Mouse (Mus musculus): ENCODE measurements around the gene Ripor3.
"Not testable (repeated sequence)": the region's sequence is repeated elsewhere in the genome, so short reads cannot be mapped to it uniquely, and the experiment has no call there.

Ripor3 gene

GRCm38 (mm10) chr2:168009936-168010668, at the start of gene Ripor3:
Ripor3 (minus strand) TSS chr2:168010618.
- peak; percentile 89 for DNase-seq

GRCm38 (mm10) chr2:168059200-168059790, 48.9 kb upstream of the Ripor3 start:
- no peak for DNase-seq

- no peak for DNase-seq
Observed at GRCm38 (mm10) chr2:168058488-168059199, 48.2 kb upstream of the Ripor3 start.

GRCm38 (mm10) chr2:168057876-168058275, 47.5 kb upstream of the Ripor3 start:
- not testable (repeated sequence) for DNase-seq

- no peak for DNase-seq
Observed at GRCm38 (mm10) chr2:168056666-168056933, 46.2 kb upstream of the Ripor3 start.

- no peak for DNase-seq
Observed at GRCm38 (mm10) chr2:168055910-168056665, 45.7 kb upstream of the Ripor3 start.

- DNase-seq = no peak
Observed at GRCm38 (mm10) chr2:168054142-168054541, 43.7 kb upstream of the Ripor3 start.

- DNase-seq = peak; percentile 58
Observed at GRCm38 (mm10) chr2:168052689-168053088, 42.3 kb upstream of the Ripor3 start.

GRCm38 (mm10) chr2:168052156-168052555, 41.7 kb upstream of the Ripor3 start:
- DNase-seq = no peak

GRCm38 (mm10) chr2:168050000-168050942, 39.9 kb upstream of the Ripor3 start:
- peak; percentile 17 for DNase-seq

GRCm38 (mm10) chr2:168049002-168049635, 38.7 kb upstream of the Ripor3 start:
- no peak for DNase-seq

- DNase-seq = peak; percentile 20
Observed at GRCm38 (mm10) chr2:168046467-168046866, 36.0 kb upstream of the Ripor3 start.

GRCm38 (mm10) chr2:168045771-168046170, 35.4 kb upstream of the Ripor3 start:
- no peak for DNase-seq

GRCm38 (mm10) chr2:168045357-168045756, 34.9 kb upstream of the Ripor3 start:
- DNase-seq = no peak

GRCm38 (mm10) chr2:168044681-168045287, 34.4 kb upstream of the Ripor3 start:
- DNase-seq = no peak

GRCm38 (mm10) chr2:168042019-168042418, 31.6 kb upstream of the Ripor3 start:
- no peak for DNase-seq

GRCm38 (mm10) chr2:168040751-168041150, 30.3 kb upstream of the Ripor3 start:
- DNase-seq = no peak

- DNase-seq = no peak
Observed at GRCm38 (mm10) chr2:168037063-168037462, 26.6 kb upstream of the Ripor3 start.

- no peak for DNase-seq
Observed at GRCm38 (mm10) chr2:168035907-168036306, 25.5 kb upstream of the Ripor3 start.

GRCm38 (mm10) chr2:168033905-168034304, 23.5 kb upstream of the Ripor3 start:
- DNase-seq = no peak

GRCm38 (mm10) chr2:168031842-168032241, 21.4 kb upstream of the Ripor3 start:
- no peak for DNase-seq
